Mouse (Mus musculus): Measurements from ENCODE around the gene Ccrl2. TPM values are rescaled to one million over a fixed set of nuclear protein-coding genes. Genes with fewer than 3 reads are reported as not detected.

Gene Ccrl2
- polyA plus RNA-seq, 1 experiment = 5.8 TPM

GRCm38 (mm10) chr9:111092657-111093056 lies 35.3 kb upstream of the Ccrl2 start:
- H3K4me3 ChIP-seq (ENCODE audit: insufficient read depth, low read length) = no peak overlapping the region
- peaks cover 24% of the 10 kb centered on the region for H3K4me1 ChIP-seq (ENCODE audit: control insufficient read depth, insufficient read depth, low read length)
- TF ChIP-seq CTCF (IDR thresholded peaks at IDR 0.05; ENCODE audit: low read depth, low read length) (no peak), POLR2A (IDR thresholded peaks at IDR 0.05; ENCODE audit: borderline replicate concordance, low read depth, low read length) (no peak)
- H3K27ac ChIP-seq (ENCODE audit: insufficient read depth, low read depth, low read length) = no peak overlapping the region

- Histone ChIP-seq H3K27ac (ENCODE audit: insufficient read depth, low read depth, low read length) (no peak overlapping the region), H3K4me1 (ENCODE audit: control insufficient read depth, insufficient read depth, low read length) (peaks cover 23% of the 10 kb centered on the region), H3K4me3 (ENCODE audit: insufficient read depth, low read length) (no peak overlapping the region)
- TF ChIP-seq CTCF (IDR thresholded peaks at IDR 0.05; ENCODE audit: low read depth, low read length) (no peak), POLR2A (IDR thresholded peaks at IDR 0.05; ENCODE audit: borderline replicate concordance, low read depth, low read length) (no peak)
These were observed 31.6 kb upstream of the Ccrl2 start for GRCm38 (mm10) chr9:111088886-111089285.

- H3K4me3 ChIP-seq (ENCODE audit: insufficient read depth, low read length) = no peak overlapping the region
- peaks cover 24% of the 10 kb centered on the region for H3K4me1 ChIP-seq (ENCODE audit: control insufficient read depth, insufficient read depth, low read length)
- H3K27ac ChIP-seq (ENCODE audit: insufficient read depth, low read depth, low read length) = no peak overlapping the region
- no peak for TF ChIP-seq CTCF (IDR thresholded peaks at IDR 0.05; ENCODE audit: low read depth, low read length)
- TF ChIP-seq POLR2A (IDR thresholded peaks at IDR 0.05; ENCODE audit: borderline replicate concordance, low read depth, low read length) = no peak
These were observed 30.6 kb upstream of the Ccrl2 start for GRCm38 (mm10) chr9:111087960-111088359.

- Histone ChIP-seq H3K27ac (ENCODE audit: insufficient read depth, low read depth, low read length) (no peak overlapping the region), H3K4me3 (ENCODE audit: insufficient read depth, low read length) (no peak overlapping the region), H3K4me1 (ENCODE audit: control insufficient read depth, insufficient read depth, low read length) (peaks cover 32% of the 10 kb centered on the region)
- TF ChIP-seq POLR2A (IDR thresholded peaks at IDR 0.05; ENCODE audit: borderline replicate concordance, low read depth, low read length) (no peak), CTCF (IDR thresholded peaks at IDR 0.05; ENCODE audit: low read depth, low read length) (no peak)
These were observed 29.8 kb upstream of the Ccrl2 start for GRCm38 (mm10) chr9:111086995-111087606.

- Histone ChIP-seq H3K4me3 (ENCODE audit: insufficient read depth, low read length) (no peak overlapping the region), H3K4me1 (ENCODE audit: control insufficient read depth, insufficient read depth, low read length) (peaks cover 33% of the 10 kb centered on the region), H3K27ac (ENCODE audit: insufficient read depth, low read depth, low read length) (no peak overlapping the region)
- no peak for TF ChIP-seq POLR2A (IDR thresholded peaks at IDR 0.05; ENCODE audit: borderline replicate concordance, low read depth, low read length)
- TF ChIP-seq CTCF (IDR thresholded peaks at IDR 0.05; ENCODE audit: low read depth, low read length) = no peak
These were observed 28.8 kb upstream of the Ccrl2 start for GRCm38 (mm10) chr9:111086137-111086536.

- H3K27ac ChIP-seq (ENCODE audit: insufficient read depth, low read depth, low read length) = no peak overlapping the region
- peaks cover 33% of the 10 kb centered on the region for H3K4me1 ChIP-seq (ENCODE audit: control insufficient read depth, insufficient read depth, low read length)
- no peak overlapping the region for H3K4me3 ChIP-seq (ENCODE audit: insufficient read depth, low read length)
- no peak for TF ChIP-seq CTCF (IDR thresholded peaks at IDR 0.05; ENCODE audit: low read depth, low read length)
- TF ChIP-seq POLR2A (IDR thresholded peaks at IDR 0.05; ENCODE audit: borderline replicate concordance, low read depth, low read length) = no peak
These were observed 28.0 kb upstream of the Ccrl2 start for GRCm38 (mm10) chr9:111085329-111085728.

- Histone ChIP-seq H3K27ac (ENCODE audit: insufficient read depth, low read depth, low read length) (no peak overlapping the region), H3K4me1 (ENCODE audit: control insufficient read depth, insufficient read depth, low read length) (peaks cover 30% of the 10 kb centered on the region), H3K4me3 (ENCODE audit: insufficient read depth, low read length) (no peak overlapping the region)
- no peak for TF ChIP-seq POLR2A (IDR thresholded peaks at IDR 0.05; ENCODE audit: borderline replicate concordance, low read depth, low read length)
- no peak for TF ChIP-seq CTCF (IDR thresholded peaks at IDR 0.05; ENCODE audit: low read depth, low read length)
These were observed 24.4 kb upstream of the Ccrl2 start for GRCm38 (mm10) chr9:111081765-111082164.

- Histone ChIP-seq H3K4me3 (ENCODE audit: insufficient read depth, low read length) (no peak overlapping the region), H3K4me1 (ENCODE audit: control insufficient read depth, insufficient read depth, low read length) (peaks cover 23% of the 10 kb centered on the region), H3K27ac (ENCODE audit: insufficient read depth, low read depth, low read length) (no peak overlapping the region)
- TF ChIP-seq POLR2A (IDR thresholded peaks at IDR 0.05; ENCODE audit: borderline replicate concordance, low read depth, low read length) = no peak
- TF ChIP-seq CTCF (IDR thresholded peaks at IDR 0.05; ENCODE audit: low read depth, low read length) = no peak
These were observed 23.5 kb upstream of the Ccrl2 start for GRCm38 (mm10) chr9:111080801-111081200.

- H3K4me3 ChIP-seq (ENCODE audit: insufficient read depth, low read length) = no peak overlapping the region
- TF ChIP-seq CTCF (IDR thresholded peaks at IDR 0.05; ENCODE audit: low read depth, low read length) = no peak
- no peak for TF ChIP-seq POLR2A (IDR thresholded peaks at IDR 0.05; ENCODE audit: borderline replicate concordance, low read depth, low read length)
These were observed 20.4 kb upstream of the Ccrl2 start for GRCm38 (mm10) chr9:111077745-111078144.

GRCm38 (mm10) chr9:111072971-111073370 lies 15.7 kb upstream of the Ccrl2 start:
- no peak overlapping the region for H3K27ac ChIP-seq (ENCODE audit: insufficient read depth, low read depth, low read length)
- H3K4me3 ChIP-seq (ENCODE audit: insufficient read depth, low read length) = no peak overlapping the region
- TF ChIP-seq POLR2A (IDR thresholded peaks at IDR 0.05; ENCODE audit: borderline replicate concordance, low read depth, low read length) = no peak
- peaks cover 12% of the 10 kb centered on the region for H3K4me1 ChIP-seq (ENCODE audit: control insufficient read depth, insufficient read depth, low read length)

More at GRCm38 (mm10) chr9:111077745-111078144, 20.4 kb upstream of the Ccrl2 start:
- peaks cover 13% of the 10 kb centered on the region for H3K4me1 ChIP-seq (ENCODE audit: control insufficient read depth, insufficient read depth, low read length)
- H3K27ac ChIP-seq (ENCODE audit: insufficient read depth, low read depth, low read length) = no peak overlapping the region

Data from bone marrow macrophage, adult 2 months (primary cell).